Mouse (Mus musculus): ENCODE measurements around the gene Ctxn1.

DNA sequence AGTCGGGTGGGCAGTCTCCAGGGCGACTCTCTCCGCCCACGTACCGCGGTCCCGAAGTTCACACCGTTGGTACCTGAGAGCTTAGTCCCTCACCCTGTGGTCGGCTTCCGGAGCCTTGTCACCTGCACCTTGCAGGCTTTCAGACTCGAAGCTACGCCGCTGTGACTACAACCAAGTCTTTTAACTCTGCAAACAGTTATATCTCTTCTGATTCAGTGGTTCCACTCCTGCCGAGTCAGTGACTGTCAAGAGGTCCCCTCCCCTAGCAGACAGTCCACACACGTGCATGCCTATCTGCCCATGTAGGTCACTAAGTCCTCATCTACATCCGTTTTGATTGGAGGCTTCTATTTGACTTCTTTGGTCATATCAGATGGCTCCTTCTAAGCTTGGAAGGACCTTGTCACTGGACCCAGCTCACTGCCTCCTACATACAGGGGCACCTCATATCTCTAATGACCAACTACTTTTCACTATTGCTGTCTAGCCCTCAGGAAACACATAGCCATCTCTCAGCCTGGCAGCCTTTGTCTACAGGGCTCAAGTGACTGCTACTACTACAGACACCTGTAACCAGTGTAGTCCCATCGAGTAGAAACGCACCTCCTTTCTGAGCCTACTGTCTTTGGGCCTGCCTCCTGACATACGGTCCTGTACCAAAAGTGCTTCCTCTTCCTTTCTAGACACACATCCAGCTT lies 19.7 kb downstream of the Ctxn1 start:
- no peak for TF ChIP-seq CTCF (IDR thresholded peaks at IDR 0.05; ENCODE audit: low read depth, low read length)
- no peak for TF ChIP-seq TAL1 (conservative IDR thresholded peaks at IDR 0.05; ENCODE audit: low read depth, low read length)
- no peak for TF ChIP-seq POLR2AphosphoS5 (IDR thresholded peaks at IDR 0.05; ENCODE audit: insufficient replicate concordance, low read depth, low read length)

Data from G1E (cell line).